13 mouse cellular contexts compared by ENCODE assay signal in genomic region chr15:25509139-25509538, GRCm38 (mm10).
A peak's percentile ranks its signal among the peaks of the same experiment; 100 is the strongest.
DNase-seq lines count a peak whose midpoint lies in the region; ATAC-seq and TF ChIP-seq lines count a peak whose summit lies in the region.
"Had no signal": no experiment of that assay in that cellular context is flagged by ENCODE, and none has a peak within 500 bp of the region (broad histone marks: within the 10 kb centered on the region; RNA-seq: fewer than 3 reads in every experiment).

No protein-coding gene starts in this region.

- H3K4me3 ChIP-seq in liver, postnatal 0 days (ENCODE audit: low read depth, low read length), result no peak overlapping the region
- H3K4me3 ChIP-seq: forebrain, embryonic 10.5 days; neural tube, embryonic 13.5 days had no signal

- no peaks in the 10 kb centered on the region for H3K27me3 ChIP-seq in Patski
- H3K27me3 ChIP-seq in liver, postnatal 0 days (ENCODE audit: insufficient read depth, low read length), result no peaks in the 10 kb centered on the region
- H3K27me3 ChIP-seq: neural tube, embryonic 13.5 days had no signal

- no peak overlapping the region for H3K4me2 ChIP-seq in liver, postnatal 0 days (ENCODE audit: low read depth, low read length)
- H3K4me2 ChIP-seq: neural tube, embryonic 13.5 days had no signal

- peak; percentile 18 for DNase-seq in adrenal gland, postnatal 10 days
- no peak for DNase-seq in adrenal gland, postnatal 4 days (ENCODE audit: low spot score in 2 of 2)
- DNase-seq in Patski (ENCODE audit: low read depth, low spot score), result no peak
- DNase-seq in kidney, adult 18-20 months, result peak; percentile 49
- peak; percentile 53 to 75 for DNase-seq in kidney, postnatal 25 days
- no peak for DNase-seq in heart, postnatal 4 days
- no peak for DNase-seq in left cerebral cortex, postnatal 36 days (ENCODE audit: low spot score in 2 of 2)
- no peak for DNase-seq in liver, postnatal 0 days
- DNase-seq: cerebellum, adult 18-20 months; thymus, postnatal 36 days had no signal

- TF ChIP-seq CTCF in Patski (IDR thresholded peaks at IDR 0.05), result no peak
- TF ChIP-seq CTCF in liver, postnatal 0 days (IDR thresholded peaks at IDR 0.05; ENCODE audit: low read depth), result no peak

- CTCF ChIA-PET in Patski (lab: Charles Lee), result interaction anchor here (0.7 to 2.4 kb wide), 3 partner anchors 13 to 56 kb away, joined by 3 to 7 read pairs (median 3); no protein-coding TSS in a partner anchor

- no peaks in the 10 kb centered on the region for H3K4me1 ChIP-seq in liver, postnatal 0 days (ENCODE audit: insufficient read depth)

- POLR2A ChIA-PET in Patski (lab: Charles Lee), result no interaction called here

- intact Hi-C loops in left cerebral cortex, postnatal 36 days (cut with DNase I), result no loop called here

- in situ Hi-C loops in Patski (cut with MboI; ENCODE audit: low pct_unique_long_range_greater_than_20kb), result no loop called here

- 61% methylated on average over 7 of the region's 7 CpGs for WGBS in liver, postnatal 0 days (ENCODE audit: insufficient replicate concordance)

- ATAC-seq in Patski, result peak; percentile 74
- no peak for ATAC-seq in liver, postnatal 0 days

- H3K9ac ChIP-seq in liver, postnatal 0 days (replicated peaks), result no peak overlapping the region
- H3K9ac ChIP-seq: liver, embryonic 14.5 days; neural tube, embryonic 13.5 days had no signal

- no peaks in the 10 kb centered on the region for H3K9me3 ChIP-seq in liver, postnatal 0 days (ENCODE audit: low read length)
- H3K9me3 ChIP-seq: forebrain, embryonic 10.5 days; neural tube, embryonic 13.5 days had no signal

- no peaks in the 10 kb centered on the region for H3K36me3 ChIP-seq in liver, postnatal 0 days (replicated peaks; ENCODE audit: insufficient read depth, low read length)
- H3K36me3 ChIP-seq: forebrain, embryonic 10.5 days; neural tube, embryonic 13.5 days had no signal

- no peak overlapping the region for H3K27ac ChIP-seq in liver, postnatal 0 days (ENCODE audit: low read depth)
- H3K27ac ChIP-seq: forebrain, embryonic 10.5 days; liver, embryonic 14.5 days; neural tube, embryonic 13.5 days had no signal

- TF ChIP-seq EP300 in liver, postnatal 0 days (IDR thresholded peaks at IDR 0.05; ENCODE audit: low read depth), result no peak

Comparison
In these comparisons a context has a peak if more than half of its experiments do, and no peak if none do; other contexts are left out.
1. DNase-seq: peak in adrenal gland, postnatal 10 days (single experiment), kidney, adult 18-20 months (single experiment) and kidney, postnatal 25 days (2 of 2); none in adrenal gland, postnatal 4 days (0 of 2), Patski (single experiment), heart, postnatal 4 days (single experiment), left cerebral cortex, postnatal 36 days (0 of 2) and liver, postnatal 0 days (single experiment).